Mouse (Mus musculus) MN1 (cell line): Measurements from ENCODE around the gene Hdx.
A peak's percentile ranks its signal among the peaks of the same experiment; 100 is the strongest.

Source experiments
- DNase-seq: peaks from one replicate; pipeline ENCODE4 v3.0.0-alpha.2; 2016; ENCODE audit warnings: low spot score

The Hdx gene

GRCm38 (mm10) chrX:111696356-111697282 is at the start of gene Hdx:
Gene Hdx (minus strand): TSS chrX:111697079.
- DNase-seq, result peak; percentile 55

- DNase-seq, result no peak
Measured at GRCm38 (mm10) chrX:111685665-111686064, 11.2 kb downstream of the Hdx start.

- peak; percentile 40 for DNase-seq
Measured at GRCm38 (mm10) chrX:111671685-111672084, 25.2 kb downstream of the Hdx start.

GRCm38 (mm10) chrX:111660381-111660780 is 36.5 kb downstream of the Hdx start:
- DNase-seq, result peak; percentile 60

GRCm38 (mm10) chrX:111658671-111659070 is 38.2 kb downstream of the Hdx start:
- DNase-seq, result no peak

GRCm38 (mm10) chrX:111644945-111645344 is 51.9 kb downstream of the Hdx start:
- no peak for DNase-seq

DNA sequence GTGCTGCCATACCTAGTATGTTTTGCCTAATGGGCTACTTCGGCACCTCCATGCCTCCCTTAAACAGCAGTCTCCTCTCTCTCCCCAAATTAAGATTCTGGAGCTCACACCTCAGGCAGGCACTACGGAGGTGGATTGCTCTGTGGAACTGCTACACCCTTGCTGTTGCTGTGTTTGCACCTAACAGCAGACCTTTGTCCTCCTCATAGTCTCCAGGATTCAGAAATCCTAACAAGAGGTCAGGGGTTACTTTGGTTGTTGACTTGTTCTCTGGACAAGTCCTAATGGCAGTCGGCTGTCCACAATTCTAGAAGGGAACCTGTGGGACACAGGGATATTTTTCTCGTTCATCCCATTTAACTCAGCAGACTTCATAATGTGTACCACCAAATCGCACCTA is 56.3 kb downstream of the Hdx start:
- no peak for DNase-seq

DNA sequence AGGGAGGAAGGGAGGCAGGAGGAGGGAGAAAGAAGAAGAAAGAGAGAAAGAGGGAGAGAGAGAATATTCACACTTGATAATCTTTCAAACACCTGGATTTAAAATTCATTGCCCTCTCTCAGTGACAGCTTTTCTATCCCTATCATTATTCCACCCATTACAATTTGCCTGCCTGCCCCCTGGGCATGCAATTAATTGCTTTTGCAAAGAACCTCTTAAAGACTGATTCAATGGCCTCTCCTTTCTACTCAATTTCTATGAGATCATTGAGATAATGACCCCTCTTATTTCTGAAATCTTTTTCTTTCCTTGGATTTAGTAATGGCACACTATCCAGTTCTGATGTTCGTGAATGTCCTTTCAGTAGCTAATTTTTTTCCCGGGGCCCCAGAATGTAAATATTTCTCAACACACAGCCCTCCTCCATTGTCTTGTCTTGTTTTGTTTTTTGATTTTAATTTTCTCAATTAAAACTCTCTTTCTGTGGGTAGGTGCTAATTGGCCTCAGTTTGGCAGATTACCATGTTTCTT is 99.2 kb downstream of the Hdx start:
- no peak for DNase-seq

- no peak for DNase-seq
Measured at GRCm38 (mm10) chrX:111587616-111588015, 109.3 kb downstream of the Hdx start.

- no peak for DNase-seq
Measured at GRCm38 (mm10) chrX:111577044-111577443, 119.8 kb downstream of the Hdx start.

DNA sequence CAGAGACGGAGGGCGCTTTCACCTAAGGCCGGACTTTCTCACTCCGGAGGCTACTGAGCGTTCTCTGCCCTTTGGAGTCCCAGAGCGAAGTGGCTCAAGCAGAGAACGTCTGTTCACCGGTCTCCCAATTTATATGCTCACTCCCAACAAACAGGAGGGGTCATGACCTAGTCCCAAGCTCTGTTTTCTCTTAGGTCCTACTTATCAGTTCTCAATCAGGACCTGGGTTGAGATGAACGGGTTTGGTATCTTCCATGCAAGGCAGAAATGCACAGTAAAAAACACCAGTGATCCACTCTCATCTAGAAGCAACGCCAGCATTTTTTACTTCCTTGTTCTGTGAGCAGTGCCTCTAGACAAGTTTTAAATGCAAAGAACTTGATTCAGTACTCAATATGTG is 159.0 kb downstream of the Hdx start, which contains the start of gene Rps6ka6:
TSS of gene Rps6ka6 (minus strand) at position 101 of the 400 bp plus-strand sequence.
- DNase-seq, result no peak
